7 mouse cellular contexts compared by ENCODE assay signal in genomic region chr8:11008379-11008775, GRCm38 (mm10). TPM values are rescaled to one million over a fixed set of nuclear protein-coding genes. Genes with fewer than 3 reads are reported as not detected.
DNase-seq lines count a peak whose midpoint lies in the region; ATAC-seq lines count a peak whose summit lies in the region.

Irs2 (minus strand) TSS chr8:11008458.

- DNase-seq in hindbrain, embryonic 10.5 days (ENCODE audit: low spot score), result no peak
- DNase-seq in liver, embryonic 13.5 days, result no peak
- DNase-seq in frontal cortex, postnatal 14 days (ENCODE audit: low spot score in 2 of 2), result no peak

- WGBS in embryonic facial prominence, embryonic 15.5 days, result 0% methylated on average over 64 of the region's 64 CpGs
- WGBS in hindbrain, embryonic 10.5 days, result under 1% methylated on average over 53 of the region's 64 CpGs
- WGBS in liver, embryonic 13.5 days (ENCODE audit: insufficient replicate concordance), result under 1% methylated on average over 64 of the region's 64 CpGs

- peak within 1 kb of the TSS; percentile 100 for H3K4me3 ChIP-seq in megakaryocyte, embryonic 14.5 days (replicated peaks)
- peak within 1 kb of the TSS; percentile 83 for H3K4me3 ChIP-seq in embryonic facial prominence, embryonic 15.5 days (replicated peaks)
- peak within 1 kb of the TSS; percentile 88 for H3K4me3 ChIP-seq in hindbrain, embryonic 10.5 days
- peak within 1 kb of the TSS; percentile 92 for H3K4me3 ChIP-seq in liver, embryonic 13.5 days (replicated peaks)

- H3K27me3 ChIP-seq in megakaryocyte, embryonic 14.5 days (replicated peaks), result no peaks in the 10 kb centered on the region
- H3K27me3 ChIP-seq in embryonic facial prominence, embryonic 15.5 days, result no peaks in the 10 kb centered on the region; the same call in 1 of the 2 replicates
- H3K27me3 ChIP-seq in hindbrain, embryonic 10.5 days (ENCODE audit: insufficient read depth, poor library complexity, severe bottlenecking), result peaks cover 23% of the 10 kb centered on the region; the same call in 1 of the 2 replicates
- peaks cover 6% of the 10 kb centered on the region; the same call in 1 of the 2 replicates for H3K27me3 ChIP-seq in liver, embryonic 13.5 days

- H3K4me2 ChIP-seq in embryonic facial prominence, embryonic 15.5 days (replicated peaks), result peak within 1 kb of the TSS; percentile 84
- H3K4me2 ChIP-seq in liver, embryonic 13.5 days, result peak within 1 kb of the TSS; percentile 97

- H3K27ac ChIP-seq in embryonic facial prominence, embryonic 15.5 days (replicated peaks), result peak within 1 kb of the TSS; percentile 99
- peak within 1 kb of the TSS; percentile 99 for H3K27ac ChIP-seq in hindbrain, embryonic 10.5 days
- H3K27ac ChIP-seq in liver, embryonic 13.5 days, result peak within 1 kb of the TSS; percentile 97

- peak within 1 kb of the TSS; percentile 83 for H3K9ac ChIP-seq in embryonic facial prominence, embryonic 15.5 days
- peak within 1 kb of the TSS; percentile 97 for H3K9ac ChIP-seq in liver, embryonic 13.5 days

- H3K36me3 ChIP-seq in megakaryocyte, embryonic 14.5 days (replicated peaks; ENCODE audit: low read length), result peaks cover 45% of the 10 kb centered on the region
- no peaks in the 10 kb centered on the region for H3K36me3 ChIP-seq in embryonic facial prominence, embryonic 15.5 days
- peaks cover 27% of the 10 kb centered on the region for H3K36me3 ChIP-seq in hindbrain, embryonic 10.5 days
- peaks cover 26% of the 10 kb centered on the region for H3K36me3 ChIP-seq in liver, embryonic 13.5 days

- ATAC-seq in megakaryocyte, adult 5-6 weeks (ENCODE audit: poor library complexity, severe bottlenecking), result no peak
- peak; percentile 1; the same call in 1 of the 2 replicates for ATAC-seq in embryonic facial prominence, embryonic 15.5 days (ENCODE audit: insufficient number of reproducible peaks, low FRiP score, low TSS enrichment, low read depth)
- ATAC-seq in liver, embryonic 13.5 days (ENCODE audit: low read depth), result peak; percentile 1; the same call in 1 of the 2 replicates
- no peak for ATAC-seq in activated CD4-positive, CD25-positive, alpha-beta regulatory T cell, adult 4 months

- H3K4me1 ChIP-seq in megakaryocyte, embryonic 14.5 days, result peaks cover 60% of the 10 kb centered on the region
- H3K4me1 ChIP-seq in embryonic facial prominence, embryonic 15.5 days, result peaks cover 47% of the 10 kb centered on the region
- H3K4me1 ChIP-seq in hindbrain, embryonic 10.5 days (replicated peaks), result peaks cover 70% of the 10 kb centered on the region
- peaks cover 58% of the 10 kb centered on the region for H3K4me1 ChIP-seq in liver, embryonic 13.5 days (replicated peaks)

- H3K9me3 ChIP-seq in megakaryocyte, embryonic 14.5 days, result no peaks in the 10 kb centered on the region
- no peaks in the 10 kb centered on the region for H3K9me3 ChIP-seq in embryonic facial prominence, embryonic 15.5 days (replicated peaks)
- H3K9me3 ChIP-seq in hindbrain, embryonic 10.5 days, result no peaks in the 10 kb centered on the region
- H3K9me3 ChIP-seq in liver, embryonic 13.5 days (replicated peaks), result no peaks in the 10 kb centered on the region

RNA-seq across cellular contexts. Expression of gene Irs2, which starts in this region (rescaled TPM):
- 77.5 and 176 TPM in 2 replicates for polyA plus RNA-seq in megakaryocyte, embryonic 14.5 days (2012; ENCODE audit: insufficient read depth, low replicate concordance)
- total RNA-seq in megakaryocyte, adult 5-6 weeks (2015), result 12.3 and 12.5 TPM in 2 replicates
- total RNA-seq in megakaryocyte, adult 5-6 weeks (2017), result 7.6 and 10.9 TPM in 2 replicates
- 7.4 and 7.9 TPM in 2 replicates for polyA plus RNA-seq in embryonic facial prominence, embryonic 15.5 days (2015; fragmentation: Nextera tagmentation; extraction: Ambion mirVana)
- polyA plus RNA-seq in hindbrain, embryonic 10.5 days (2016; fragmentation: Nextera tagmentation; extraction: Ambion mirVana), result 4.9 and 6.0 TPM in 2 replicates
- polyA plus RNA-seq in liver, embryonic 13.5 days (2015; fragmentation: Nextera tagmentation; extraction: Ambion mirVana), result 2.9 and 3.4 TPM in 2 replicates
- under 1 TPM; 0.48 to 0.83 TPM for polyA plus RNA-seq in activated CD4-positive, CD25-positive, alpha-beta regulatory T cell, adult 4 months (2017; shearing (Covaris generic))

Comparison
In these comparisons a context has a peak if more than half of its experiments do, and no peak if none do; other contexts are left out.
1. ATAC-seq: peak in embryonic facial prominence, embryonic 15.5 days (single experiment) and liver, embryonic 13.5 days (single experiment); none in megakaryocyte, adult 5-6 weeks (single experiment) and activated CD4-positive, CD25-positive, alpha-beta regulatory T cell, adult 4 months (single experiment).
2. Peak in every context shown above with its lines, with median percentiles within 50 percentile points of each other: H3K4me3 ChIP-seq and H3K27ac ChIP-seq.